In the genomic region with DNA sequence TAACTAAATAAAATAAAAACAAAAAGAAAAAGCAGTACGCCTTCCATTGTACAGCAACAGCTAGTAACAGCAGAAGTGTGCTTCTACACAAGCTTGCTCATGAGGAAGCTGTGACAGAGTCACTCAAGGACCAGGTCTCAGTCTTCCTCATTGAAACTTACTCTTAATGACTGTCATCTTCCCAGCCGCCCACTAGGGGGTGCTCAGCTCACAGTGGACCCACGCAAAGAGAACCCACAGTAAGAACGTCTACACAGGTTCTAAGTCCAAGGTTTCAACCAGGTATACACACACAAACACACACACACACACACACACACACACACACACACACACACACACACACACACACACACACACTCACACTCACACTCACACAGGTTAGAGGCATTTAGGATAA, we compare ENCODE assay signal across 8 mouse cellular contexts.
DNase-seq lines count a peak whose midpoint lies in the region; ATAC-seq and TF ChIP-seq lines count a peak whose summit lies in the region.

No protein-coding gene starts in this region.

- peaks cover 59% of the 10 kb centered on the region for H3K36me3 ChIP-seq in lung, embryonic 14.5 days (ENCODE audit: insufficient read depth)

- TF ChIP-seq CTCF in lung, embryonic 14.5 days (IDR thresholded peaks at IDR 0.05; ENCODE audit: low read depth), result peak; percentile 89

- peaks cover 18% of the 10 kb centered on the region for H3K4me1 ChIP-seq in lung, embryonic 14.5 days (ENCODE audit: insufficient read depth)

- DNase-seq in CD4-positive helper T cell, adult 2 months (ENCODE audit: low read depth, low spot score), result peak; percentile 38
- peak; percentile 71 to 73 for DNase-seq in adrenal gland, adult 18-20 months (ENCODE audit: low spot score in 2 of 2)
- DNase-seq in embryo, embryonic 11 days, result peak; percentile 61
- DNase-seq in heart, postnatal 36 days, result peak; percentile 72 to 76
- DNase-seq in layer of hippocampus, adult 18-20 months (ENCODE audit: low spot score in 2 of 2), result peak; percentile 46 to 83
- peak; percentile 81 for DNase-seq in lung, embryonic 14.5 days
- peak; percentile 73 for DNase-seq in retina, postnatal 1 day
- DNase-seq in thymus, postnatal 4 days, result peak; percentile 85

- H3K9me3 ChIP-seq in lung, embryonic 14.5 days (ENCODE audit: low read depth, low read length), result no peaks in the 10 kb centered on the region

- H3K27ac ChIP-seq in lung, embryonic 14.5 days (ENCODE audit: low read depth), result no peak overlapping the region

- no peak overlapping the region for H3K9ac ChIP-seq in lung, embryonic 14.5 days

- intact Hi-C loops in heart, postnatal 36 days (cut with DNase I), result loop anchor here (1.0 to 5.0 kb wide), 3 partner anchors 325 to 602 kb away; no protein-coding TSS in a partner anchor

- no peaks in the 10 kb centered on the region for H3K27me3 ChIP-seq in lung, embryonic 14.5 days (ENCODE audit: insufficient read depth, low read length)

- no peak overlapping the region for H3K4me3 ChIP-seq in lung, embryonic 14.5 days (ENCODE audit: low read depth, low read length)

- no peak overlapping the region for H3K4me2 ChIP-seq in lung, embryonic 14.5 days

- 16% methylated on average over 4 of the region's 4 CpGs for WGBS in lung, embryonic 14.5 days

- ATAC-seq in lung, embryonic 14.5 days (ENCODE audit: insufficient read depth), result no peak
